8 mouse cellular contexts compared by ENCODE assay signal in the genomic region with DNA sequence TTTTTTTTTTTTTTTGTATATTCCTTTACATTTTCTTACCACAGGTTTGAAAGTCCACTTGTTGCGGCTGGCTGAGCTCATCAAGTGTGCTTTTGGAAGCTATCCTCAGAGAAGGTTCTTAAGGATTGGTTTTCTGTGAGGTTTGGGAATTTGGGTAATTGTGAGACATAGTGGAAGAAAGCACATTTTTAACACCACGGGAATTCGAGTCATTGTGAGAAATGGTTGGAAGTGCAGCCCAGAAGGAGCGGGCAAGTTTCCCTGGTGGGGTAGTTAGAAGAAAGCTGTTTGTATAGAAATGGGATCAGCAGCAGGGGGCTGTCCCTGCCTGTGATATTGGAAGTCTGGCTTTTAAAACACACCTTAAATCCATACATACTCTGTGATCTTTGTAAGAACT. TPM values are rescaled to one million over a fixed set of nuclear protein-coding genes. Genes with fewer than 3 reads are reported as not detected.
DNase-seq lines count a peak whose midpoint lies in the region; ATAC-seq and TF ChIP-seq lines count a peak whose summit lies in the region.

No protein-coding gene starts in this region.

- WGBS in heart, embryonic 10.5 days, result 13% methylated on average over 4 of the region's 4 CpGs
- WGBS in forebrain, embryonic 15.5 days, result 4% methylated on average over 4 of the region's 4 CpGs
- 15% methylated on average over 4 of the region's 4 CpGs for WGBS in liver, embryonic 15.5 days (ENCODE audit: insufficient replicate concordance)

- H3K27me3 ChIP-seq in heart, embryonic 10.5 days (ENCODE audit: insufficient read depth, poor library complexity, severe bottlenecking), result no peaks in the 10 kb centered on the region
- H3K27me3 ChIP-seq in forebrain, embryonic 15.5 days, result no peaks in the 10 kb centered on the region
- no peaks in the 10 kb centered on the region for H3K27me3 ChIP-seq in liver, embryonic 15.5 days

- H3K9ac ChIP-seq in ES-E14 (ENCODE audit: insufficient read depth, low read depth, low read length, poor library complexity, severe bottlenecking), result peak overlapping the region; percentile 91; the same call in 1 of the 2 replicates
- peak overlapping the region; percentile 73 for H3K9ac ChIP-seq in forebrain, embryonic 15.5 days (replicated peaks)
- H3K9ac ChIP-seq in liver, embryonic 15.5 days, result peak overlapping the region; percentile 74

- peaks cover 27% of the 10 kb centered on the region for H3K4me1 ChIP-seq in heart, embryonic 10.5 days
- 0 out of 4 replicates have a peak, but pooled peaks cover 3 to 4% of the 10 kb centered on the region in 2 experiments for H3K4me1 ChIP-seq in ES-E14 (ENCODE audit: control insufficient read depth in 2 of 2, insufficient read depth in 2 of 2, low read length in 2 of 2, poor library complexity in 1 of 2)
- peaks cover 40% of the 10 kb centered on the region for H3K4me1 ChIP-seq in forebrain, embryonic 15.5 days
- H3K4me1 ChIP-seq in liver, embryonic 15.5 days (replicated peaks), result peaks cover 51% of the 10 kb centered on the region

- no peaks in the 10 kb centered on the region for H3K9me3 ChIP-seq in heart, embryonic 10.5 days
- H3K9me3 ChIP-seq in ES-E14 (ENCODE audit: control insufficient read depth, insufficient read depth, low read depth, low read length), result no peaks in the 10 kb centered on the region
- no peaks in the 10 kb centered on the region for H3K9me3 ChIP-seq in forebrain, embryonic 15.5 days
- H3K9me3 ChIP-seq in liver, embryonic 15.5 days (replicated peaks), result no peaks in the 10 kb centered on the region

- peak overlapping the region; percentile 93 for H3K4me3 ChIP-seq in heart, embryonic 10.5 days
- H3K4me3 ChIP-seq in ES-E14 (ENCODE audit: insufficient read depth in 1 of 2, low read depth in 1 of 2, low read length in 2 of 2, poor library complexity in 1 of 2, severe bottlenecking in 1 of 2), result peak overlapping the region; percentile 89 to 96
- peak overlapping the region; percentile 80 for H3K4me3 ChIP-seq in forebrain, embryonic 15.5 days
- H3K4me3 ChIP-seq in liver, embryonic 15.5 days (replicated peaks), result peak overlapping the region; percentile 82

- H3K27ac ChIP-seq in heart, embryonic 10.5 days, result peak overlapping the region; percentile 94; the same call in 1 of the 2 replicates
- no peak overlapping the region for H3K27ac ChIP-seq in ES-E14 (ENCODE audit: insufficient read depth, low read depth, low read length, poor library complexity, severe bottlenecking)
- H3K27ac ChIP-seq in forebrain, embryonic 15.5 days (replicated peaks), result no peak overlapping the region
- no peak overlapping the region for H3K27ac ChIP-seq in liver, embryonic 15.5 days (replicated peaks)

- intact Hi-C loops in heart, postnatal 14 days (cut with DNase I), result loop anchor here (10.0 kb wide), 1 partner anchor 189 kb away; no protein-coding TSS in a partner anchor

- no peak for DNase-seq in heart, embryonic 10.5 days (ENCODE audit: low spot score)
- DNase-seq in heart, postnatal 14 days, result no peak
- no peak for DNase-seq in ES-E14 (ENCODE audit: low read depth, low spot score)
- DNase-seq in urinary bladder, postnatal 36 days (ENCODE audit: low spot score in 2 of 2), result no peak
- DNase-seq in adrenal gland, adult 18-20 months (ENCODE audit: low spot score in 2 of 2), result no peak
- DNase-seq in layer of hippocampus, postnatal 25 days (ENCODE audit: extremely low spot score in 1 of 2, low spot score in 1 of 2), result no peak

- in situ Hi-C loops in ES-E14 (cut with MboI; ENCODE audit: low sequenced_read_pairs in 2 of 2, unreplicated experiment in 2 of 2), result no loop called here

- ATAC-seq in forebrain, embryonic 15.5 days (replicated peaks), result no peak
- ATAC-seq in liver, embryonic 15.5 days (ENCODE audit: insufficient read depth), result no peak

- peaks cover 9% of the 10 kb centered on the region; the same call in 1 of the 2 replicates for H3K36me3 ChIP-seq in heart, embryonic 10.5 days
- peaks cover 5% of the 10 kb centered on the region for H3K36me3 ChIP-seq in ES-E14 (ENCODE audit: control insufficient read depth, insufficient read depth, low read length, poor library complexity, severe bottlenecking)
- H3K36me3 ChIP-seq in forebrain, embryonic 15.5 days, result no peaks in the 10 kb centered on the region
- H3K36me3 ChIP-seq in liver, embryonic 15.5 days (replicated peaks), result no peaks in the 10 kb centered on the region; the same call in 1 of the 2 replicates

- H3K4me2 ChIP-seq in forebrain, embryonic 15.5 days (replicated peaks), result peak overlapping the region; percentile 70
- peak overlapping the region; percentile 82 for H3K4me2 ChIP-seq in liver, embryonic 15.5 days

TF ChIP-seq in ES-E14, 5 proteins besides CTCF, POLR2A, EP300 and RAD21:
- TF ChIP-seq CHD2 (IDR thresholded peaks at IDR 0.05; ENCODE audit: low read depth, low read length) (no peak), ZNF384 (IDR thresholded peaks at IDR 0.05; ENCODE audit: low read depth, low read length) (0 out of 2 replicates have a peak, but pooled peaks have one; percentile 2)

RNA-seq across cellular contexts. Expression of gene Plekha3, which starts 0.9 kb away (rescaled TPM):
- polyA plus RNA-seq in heart, embryonic 10.5 days (2016; fragmentation: Nextera tagmentation; extraction: Ambion mirVana), result 8.9 and 11.7 TPM in 2 replicates
- total RNA-seq in heart, postnatal 14 days (2021), result 10 to 100 TPM; 19.2 to 19.7 TPM
- total RNA-seq in ES-E14 (2012; rRNA removed), result 15.2 and 18.8 TPM in 2 replicates
- 12.7 and 13.6 TPM in 2 replicates for polyA plus RNA-seq in forebrain, embryonic 15.5 days (2015; fragmentation: Nextera tagmentation; extraction: Ambion mirVana)
- polyA plus RNA-seq in liver, embryonic 15.5 days (2015; fragmentation: Nextera tagmentation; extraction: Ambion mirVana), result 2.7 TPM in 2 replicates
- 10 to 100 TPM; 39.1 to 56.4 TPM for total RNA-seq in adrenal gland, adult 18-20 months (2021)
- total RNA-seq in layer of hippocampus, postnatal 25 days (2021), result 10 to 100 TPM; 38.0 to 42.0 TPM

RNA-seq across cellular contexts. Expression of gene Fkbp7, which starts 3.0 kb away (rescaled TPM):
- polyA plus RNA-seq in heart, embryonic 10.5 days (2016; fragmentation: Nextera tagmentation; extraction: Ambion mirVana), result 33.4 and 41.7 TPM in 2 replicates
- 10 to 100 TPM; 23.6 to 23.7 TPM for total RNA-seq in heart, postnatal 14 days (2021)
- total RNA-seq in ES-E14 (2012; rRNA removed), result 6.2 and 7.5 TPM in 2 replicates
- polyA plus RNA-seq in forebrain, embryonic 15.5 days (2015; fragmentation: Nextera tagmentation; extraction: Ambion mirVana), result 11.8 and 12.0 TPM in 2 replicates
- polyA plus RNA-seq in liver, embryonic 15.5 days (2015; fragmentation: Nextera tagmentation; extraction: Ambion mirVana), result 4.5 and 4.9 TPM in 2 replicates
- 10 to 100 TPM; 22.4 to 33.0 TPM for total RNA-seq in adrenal gland, adult 18-20 months (2021)
- 1 to 10 TPM; 5.1 to 6.2 TPM for total RNA-seq in layer of hippocampus, postnatal 25 days (2021)

RNA-seq across cellular contexts. Expression of gene Pjvk, which starts 27.7 kb away (rescaled TPM):
- 0.11 and 0.25 TPM in 2 replicates for polyA plus RNA-seq in heart, embryonic 10.5 days (2016; fragmentation: Nextera tagmentation; extraction: Ambion mirVana)
- total RNA-seq in heart, postnatal 14 days (2021), result under 1 TPM in 1 of 2 experiments, not detected in 1; 0.27 TPM
- not detected in 2 replicates for total RNA-seq in ES-E14 (2012; rRNA removed)
- polyA plus RNA-seq in forebrain, embryonic 15.5 days (2015; fragmentation: Nextera tagmentation; extraction: Ambion mirVana), result 0.51 and 0.91 TPM in 2 replicates
- not detected in 2 replicates for polyA plus RNA-seq in liver, embryonic 15.5 days (2015; fragmentation: Nextera tagmentation; extraction: Ambion mirVana)
- total RNA-seq in adrenal gland, adult 18-20 months (2021), result under 1 TPM in 1 of 2 experiments, not detected in 1; 0.74 TPM
- total RNA-seq in layer of hippocampus, postnatal 25 days (2021), result not detected

RNA-seq across cellular contexts. Expression of gene Prkra, which starts 28.1 kb away (rescaled TPM):
- 37.4 and 49.9 TPM in 2 replicates for polyA plus RNA-seq in heart, embryonic 10.5 days (2016; fragmentation: Nextera tagmentation; extraction: Ambion mirVana)
- 10 to 100 TPM; 16.0 to 16.9 TPM for total RNA-seq in heart, postnatal 14 days (2021)
- 8.2 and 13.0 TPM in 2 replicates for total RNA-seq in ES-E14 (2012; rRNA removed)
- polyA plus RNA-seq in forebrain, embryonic 15.5 days (2015; fragmentation: Nextera tagmentation; extraction: Ambion mirVana), result 86.9 and 90.8 TPM in 2 replicates
- 5.6 and 7.2 TPM in 2 replicates for polyA plus RNA-seq in liver, embryonic 15.5 days (2015; fragmentation: Nextera tagmentation; extraction: Ambion mirVana)
- 10 to 100 TPM; 16.5 to 23.2 TPM for total RNA-seq in adrenal gland, adult 18-20 months (2021)
- total RNA-seq in layer of hippocampus, postnatal 25 days (2021), result 10 to 100 TPM; 16.6 to 19.1 TPM
